Comparison of ENCODE assay signal across 7 mouse cellular contexts in genomic region chr11:75173799-75174165, GRCm38 (mm10). TPM values are rescaled to one million over a fixed set of nuclear protein-coding genes. Genes with fewer than 3 reads are reported as not detected.
DNase-seq lines count a peak whose midpoint lies in the region; ATAC-seq and TF ChIP-seq lines count a peak whose summit lies in the region.

No protein-coding gene starts in this region.

- peaks cover 34% of the 10 kb centered on the region for H3K27me3 ChIP-seq in lung, embryonic 16.5 days (ENCODE audit: control insufficient read depth, insufficient read depth, low read depth, low read length)
- H3K27me3 ChIP-seq in forebrain, embryonic 11.5 days (ENCODE audit: control insufficient read depth, insufficient read depth, low read length) = peaks cover 46% of the 10 kb centered on the region
- H3K27me3 ChIP-seq in limb, embryonic 12.5 days = peaks cover 57% of the 10 kb centered on the region
- peaks cover 28% of the 10 kb centered on the region for H3K27me3 ChIP-seq in small intestine, adult 2 months (ENCODE audit: control insufficient read depth, insufficient read depth, low read length)

- WGBS in lung, embryonic 16.5 days = under 1% methylated on average over 15 of the region's 15 CpGs
- 2% methylated on average over 15 of the region's 15 CpGs for WGBS in forebrain, embryonic 11.5 days
- 6% methylated on average over 15 of the region's 15 CpGs for WGBS in limb, embryonic 12.5 days
- 2% methylated on average over 15 of the region's 15 CpGs for WGBS in small intestine, adult 2 months

- DNase-seq in lung, postnatal 14 days = no peak
- no peak for DNase-seq in forebrain, embryonic 11.5 days (ENCODE audit: low spot score)
- DNase-seq in right cerebral cortex, postnatal 36 days (ENCODE audit: low spot score in 2 of 2) = no peak
- DNase-seq in spleen, postnatal 10 days (ENCODE audit: low spot score in 2 of 2) = no peak

- peak overlapping the region; percentile 71 for H3K4me3 ChIP-seq in lung, embryonic 16.5 days (ENCODE audit: low read length)
- peak overlapping the region; percentile 59 for H3K4me3 ChIP-seq in forebrain, embryonic 11.5 days (ENCODE audit: low read depth, low read length)
- peak overlapping the region; percentile 73 for H3K4me3 ChIP-seq in limb, embryonic 12.5 days (replicated peaks)
- peak overlapping the region; percentile 86 for H3K4me3 ChIP-seq in small intestine, adult 2 months (ENCODE audit: low read depth, low read length)

- H3K27ac ChIP-seq in lung, embryonic 16.5 days (ENCODE audit: low read length) = no peak overlapping the region
- H3K27ac ChIP-seq in forebrain, embryonic 11.5 days (ENCODE audit: low read depth, low read length) = no peak overlapping the region
- H3K27ac ChIP-seq in limb, embryonic 12.5 days = no peak overlapping the region
- H3K27ac ChIP-seq in small intestine, adult 2 months (ENCODE audit: insufficient read depth, low read depth, low read length) = no peak overlapping the region

- H3K4me2 ChIP-seq in lung, embryonic 16.5 days (ENCODE audit: low read depth, low read length) = peak overlapping the region; percentile 92
- H3K4me2 ChIP-seq in forebrain, embryonic 11.5 days (ENCODE audit: low read depth, low read length, severe bottlenecking) = peak overlapping the region; percentile 65
- peak overlapping the region; percentile 84 for H3K4me2 ChIP-seq in limb, embryonic 12.5 days

- no peak for TF ChIP-seq POLR2A in small intestine, adult 2 months (IDR thresholded peaks at IDR 0.05; ENCODE audit: low read depth, low read length)

- ATAC-seq in lung, embryonic 16.5 days (ENCODE audit: low read depth) = no peak
- ATAC-seq in forebrain, embryonic 11.5 days (replicated peaks; ENCODE audit: low FRiP score) = no peak
- no peak for ATAC-seq in limb, embryonic 12.5 days (ENCODE audit: insufficient number of reproducible peaks, insufficient read depth, low FRiP score, low TSS enrichment, low read depth)

- H3K4me1 ChIP-seq in lung, embryonic 16.5 days (replicated peaks; ENCODE audit: control insufficient read depth, insufficient read depth, low read length) = peaks cover 41% of the 10 kb centered on the region
- peaks cover 28% of the 10 kb centered on the region for H3K4me1 ChIP-seq in forebrain, embryonic 11.5 days (replicated peaks; ENCODE audit: control insufficient read depth, insufficient read depth, low read length)
- peaks cover 53% of the 10 kb centered on the region for H3K4me1 ChIP-seq in limb, embryonic 12.5 days (replicated peaks)
- H3K4me1 ChIP-seq in small intestine, adult 2 months (ENCODE audit: control insufficient read depth, insufficient read depth, insufficient read length, low read length) = peaks cover 26% of the 10 kb centered on the region

- no peaks in the 10 kb centered on the region for H3K9me3 ChIP-seq in lung, embryonic 16.5 days (ENCODE audit: control insufficient read depth, low read length)
- no peaks in the 10 kb centered on the region for H3K9me3 ChIP-seq in forebrain, embryonic 11.5 days (ENCODE audit: control insufficient read depth, low read length)
- no peaks in the 10 kb centered on the region for H3K9me3 ChIP-seq in limb, embryonic 12.5 days

- no peaks in the 10 kb centered on the region for H3K36me3 ChIP-seq in lung, embryonic 16.5 days (ENCODE audit: control insufficient read depth, insufficient read depth, low read length)
- no peaks in the 10 kb centered on the region; the same call in 1 of the 2 replicates for H3K36me3 ChIP-seq in forebrain, embryonic 11.5 days (ENCODE audit: control insufficient read depth, insufficient read depth, low read length)
- H3K36me3 ChIP-seq in limb, embryonic 12.5 days = peaks cover 15% of the 10 kb centered on the region
- no peaks in the 10 kb centered on the region for H3K36me3 ChIP-seq in small intestine, adult 2 months (ENCODE audit: control insufficient read depth, insufficient read depth, low read length)

- TF ChIP-seq CTCF in small intestine, adult 2 months (IDR thresholded peaks at IDR 0.05; ENCODE audit: extremely low read depth, insufficient read length, insufficient replicate concordance, low read depth, low read length) = no peak

- H3K9ac ChIP-seq in lung, embryonic 16.5 days (ENCODE audit: low read length) = peak overlapping the region; percentile 48
- peak overlapping the region; percentile 20 for H3K9ac ChIP-seq in forebrain, embryonic 11.5 days (ENCODE audit: low read length)
- H3K9ac ChIP-seq in limb, embryonic 12.5 days (replicated peaks) = no peak overlapping the region

RNA-seq across cellular contexts. Expression of gene Hic1, which starts 4.5 kb away (rescaled TPM):
- polyA plus RNA-seq in lung, embryonic 16.5 days (2015; fragmentation: Nextera tagmentation; extraction: Ambion mirVana) = 8.4 and 8.5 TPM in 2 replicates
- 0.86 and 1.1 TPM in 2 replicates for polyA plus RNA-seq in forebrain, embryonic 11.5 days (2014; fragmentation: Nextera tagmentation; extraction: Ambion mirVana)
- 30.3 and 35.5 TPM in 2 replicates for polyA plus RNA-seq in limb, embryonic 12.5 days (2016; fragmentation: Nextera tagmentation; extraction: Ambion mirVana)
- 22.9 and 29.6 TPM in 2 replicates for polyA plus RNA-seq in small intestine, adult 2 months (2012; rRNA removed)

RNA-seq across cellular contexts. Expression of gene Ovca2, which starts 4.9 kb away (rescaled TPM):
- polyA plus RNA-seq in lung, embryonic 16.5 days (2015; fragmentation: Nextera tagmentation; extraction: Ambion mirVana) = 24.0 and 24.2 TPM in 2 replicates
- polyA plus RNA-seq in forebrain, embryonic 11.5 days (2014; fragmentation: Nextera tagmentation; extraction: Ambion mirVana) = 32.7 and 34.4 TPM in 2 replicates
- 29.6 and 31.0 TPM in 2 replicates for polyA plus RNA-seq in limb, embryonic 12.5 days (2016; fragmentation: Nextera tagmentation; extraction: Ambion mirVana)
- 12.8 and 14.2 TPM in 2 replicates for polyA plus RNA-seq in small intestine, adult 2 months (2012; rRNA removed)

RNA-seq across cellular contexts. Expression of gene Dph1, which starts 17.3 kb away (rescaled TPM):
- 17.1 and 17.9 TPM in 2 replicates for polyA plus RNA-seq in lung, embryonic 16.5 days (2015; fragmentation: Nextera tagmentation; extraction: Ambion mirVana)
- polyA plus RNA-seq in forebrain, embryonic 11.5 days (2014; fragmentation: Nextera tagmentation; extraction: Ambion mirVana) = 21.8 and 24.0 TPM in 2 replicates
- 24.0 and 25.5 TPM in 2 replicates for polyA plus RNA-seq in limb, embryonic 12.5 days (2016; fragmentation: Nextera tagmentation; extraction: Ambion mirVana)
- 9.9 and 13.7 TPM in 2 replicates for polyA plus RNA-seq in small intestine, adult 2 months (2012; rRNA removed)

RNA-seq across cellular contexts. Expression of gene Rtn4rl1, which starts 19.8 kb away (rescaled TPM):
- 2.0 and 2.9 TPM in 2 replicates for polyA plus RNA-seq in lung, embryonic 16.5 days (2015; fragmentation: Nextera tagmentation; extraction: Ambion mirVana)
- polyA plus RNA-seq in forebrain, embryonic 11.5 days (2014; fragmentation: Nextera tagmentation; extraction: Ambion mirVana) = 1.0 and 1.1 TPM in 2 replicates
- 1.5 and 2.1 TPM in 2 replicates for polyA plus RNA-seq in limb, embryonic 12.5 days (2016; fragmentation: Nextera tagmentation; extraction: Ambion mirVana)
- 8.6 and 11.8 TPM in 2 replicates for polyA plus RNA-seq in small intestine, adult 2 months (2012; rRNA removed)
